Mouse (Mus musculus) CD8-positive naive resting alpha-beta T cell, adult 57 days (primary cell): ENCODE data around the gene Olfr670. TPM values are rescaled to one million over a fixed set of nuclear protein-coding genes. Genes with fewer than 3 reads are reported as not detected.

Source experiments
- total RNA-seq: library from RNA; stranded (reverse); gene quantifications from one replicate; pipeline ENCODE4 v1.2.4, GENCODE M21; 2023

Olfr670 gene
- not detected for total RNA-seq

GRCm38 (mm10) chr7:104962520-104962919, at the start of gene Olfr670:
Olfr670 (minus strand) TSS chr7:104962620.

GRCm38 (mm10) chr7:105001929-105002328, 39.5 kb upstream of the Olfr670 start, which contains the start of gene Olfr672:
Olfr672 (minus strand) TSS chr7:105002029.

GRCm38 (mm10) chr7:104979026-104979425, 16.6 kb upstream of the Olfr670 start, which contains the start of gene Olfr671:
Olfr671 (minus strand) TSS chr7:104979126.

GRCm38 (mm10) chr7:104933940-104934339, 28.5 kb downstream of the Olfr670 start, which contains the start of gene Olfr669:
Olfr669 (plus strand) TSS chr7:104934240.

GRCm38 (mm10) chr7:104927957-104928356, 34.5 kb downstream of the Olfr670 start, which contains the start of gene Olfr668:
Olfr668 (minus strand) TSS chr7:104928057.

GRCm38 (mm10) chr7:104921382-104921781, 41.0 kb downstream of the Olfr670 start, which contains the start of gene Olfr667:
Olfr667 (minus strand) TSS chr7:104921482.

Other genes starting within 250 kb of the Olfr670 start
- not detected for gene Usp17le, start 185.2 kb downstream of the Olfr670 start, total RNA-seq
- not detected for gene Usp17lb, start 120.0 kb downstream of the Olfr670 start, total RNA-seq
- not detected for gene Usp17la, start 105.6 kb downstream of the Olfr670 start, total RNA-seq
- gene Olfr665, start 84.6 kb downstream of the Olfr670 start, total RNA-seq = not detected
- gene Olfr666, start 66.7 kb downstream of the Olfr670 start, total RNA-seq = not detected
- not detected for gene Olfr667, start 41.1 kb downstream of the Olfr670 start, total RNA-seq
- not detected for gene Olfr668, start 34.6 kb downstream of the Olfr670 start, total RNA-seq
- not detected for gene Olfr669, start 28.4 kb downstream of the Olfr670 start, total RNA-seq
- gene Olfr671, start 16.5 kb upstream of the Olfr670 start, total RNA-seq = not detected
- not detected for gene Olfr672, start 39.4 kb upstream of the Olfr670 start, total RNA-seq
- not detected for gene Olfr675, start 65.8 kb upstream of the Olfr670 start, total RNA-seq
- gene Olfr676, start 70.1 kb upstream of the Olfr670 start, total RNA-seq = not detected
- not detected for gene Olfr677, start 88.8 kb upstream of the Olfr670 start, total RNA-seq
- not detected for gene Olfr678, start 101.9 kb upstream of the Olfr670 start, total RNA-seq
- not detected for gene Olfr679, start 118.6 kb upstream of the Olfr670 start, total RNA-seq
- not detected for gene Olfr680-ps1, start 130.2 kb upstream of the Olfr670 start, total RNA-seq
- not detected for gene Olfr681, start 154.2 kb upstream of the Olfr670 start, total RNA-seq
- gene Olfr683, start 184.4 kb upstream of the Olfr670 start, total RNA-seq = not detected
- not detected for gene Olfr684, start 201.0 kb upstream of the Olfr670 start, total RNA-seq
- gene Olfr685, start 223.4 kb upstream of the Olfr670 start, total RNA-seq = not detected
- not detected for gene Olfr686, start 244.9 kb upstream of the Olfr670 start, total RNA-seq